Mouse (Mus musculus) right cerebral cortex, adult 2 months (tissue): ENCODE data around the gene Arid5b.

ENCODE experiments used
- DNase-seq, 2 experiments: peaks; one replicate each; pipeline ENCODE4 v3.0.0; 2021 to 2022; ENCODE audit warnings: low spot score in 2 of 2

Arid5b gene

GRCm38 (mm10) chr10:68193561-68193960 is 85.0 kb downstream of the Arid5b start:
- no peak for DNase-seq

- DNase-seq, result no peak
Measured at GRCm38 (mm10) chr10:68192824-68193255, 85.7 kb downstream of the Arid5b start.

- DNase-seq, result peak; percentile 53 to 60
Measured at GRCm38 (mm10) chr10:68191691-68192380, 86.7 kb downstream of the Arid5b start.

- no peak for DNase-seq
Measured at GRCm38 (mm10) chr10:68191146-68191545, 87.4 kb downstream of the Arid5b start.

- DNase-seq, result no peak
Measured at GRCm38 (mm10) chr10:68189847-68190246, 88.7 kb downstream of the Arid5b start.

- no peak for DNase-seq
Measured at GRCm38 (mm10) chr10:68183096-68183495, 95.4 kb downstream of the Arid5b start.

GRCm38 (mm10) chr10:68182266-68182665 is 96.3 kb downstream of the Arid5b start:
- no peak for DNase-seq

GRCm38 (mm10) chr10:68181156-68181555 is 97.4 kb downstream of the Arid5b start:
- DNase-seq, result no peak

- DNase-seq, result no peak
Measured at GRCm38 (mm10) chr10:68180721-68181120, 97.8 kb downstream of the Arid5b start.

GRCm38 (mm10) chr10:68180151-68180550 is 98.4 kb downstream of the Arid5b start:
- no peak for DNase-seq

- no peak for DNase-seq
Measured at GRCm38 (mm10) chr10:68179741-68180140, 98.8 kb downstream of the Arid5b start.

- DNase-seq, result no peak
Measured at GRCm38 (mm10) chr10:68179339-68179738, 99.2 kb downstream of the Arid5b start.

GRCm38 (mm10) chr10:68177697-68178485 is 100.6 kb downstream of the Arid5b start:
- DNase-seq, result no peak

GRCm38 (mm10) chr10:68175811-68176210 is 102.7 kb downstream of the Arid5b start:
- no peak for DNase-seq

GRCm38 (mm10) chr10:68173634-68174033 is 104.9 kb downstream of the Arid5b start:
- no peak for DNase-seq

GRCm38 (mm10) chr10:68172906-68173305 is 105.6 kb downstream of the Arid5b start:
- no peak for DNase-seq

GRCm38 (mm10) chr10:68171974-68172373 is 106.6 kb downstream of the Arid5b start:
- no peak for DNase-seq

GRCm38 (mm10) chr10:68168613-68169012 is 109.9 kb downstream of the Arid5b start:
- no peak for DNase-seq

- DNase-seq, result no peak
Measured at GRCm38 (mm10) chr10:68168141-68168540, 110.4 kb downstream of the Arid5b start.

GRCm38 (mm10) chr10:68167118-68167517 is 111.4 kb downstream of the Arid5b start:
- no peak for DNase-seq

GRCm38 (mm10) chr10:68166695-68167086 is 111.8 kb downstream of the Arid5b start:
- DNase-seq, result no peak

- no peak for DNase-seq
Measured at GRCm38 (mm10) chr10:68165709-68166694, 112.5 kb downstream of the Arid5b start.
